Comparison of ENCODE assay signal across 1 mouse cellular context in the genomic region with DNA sequence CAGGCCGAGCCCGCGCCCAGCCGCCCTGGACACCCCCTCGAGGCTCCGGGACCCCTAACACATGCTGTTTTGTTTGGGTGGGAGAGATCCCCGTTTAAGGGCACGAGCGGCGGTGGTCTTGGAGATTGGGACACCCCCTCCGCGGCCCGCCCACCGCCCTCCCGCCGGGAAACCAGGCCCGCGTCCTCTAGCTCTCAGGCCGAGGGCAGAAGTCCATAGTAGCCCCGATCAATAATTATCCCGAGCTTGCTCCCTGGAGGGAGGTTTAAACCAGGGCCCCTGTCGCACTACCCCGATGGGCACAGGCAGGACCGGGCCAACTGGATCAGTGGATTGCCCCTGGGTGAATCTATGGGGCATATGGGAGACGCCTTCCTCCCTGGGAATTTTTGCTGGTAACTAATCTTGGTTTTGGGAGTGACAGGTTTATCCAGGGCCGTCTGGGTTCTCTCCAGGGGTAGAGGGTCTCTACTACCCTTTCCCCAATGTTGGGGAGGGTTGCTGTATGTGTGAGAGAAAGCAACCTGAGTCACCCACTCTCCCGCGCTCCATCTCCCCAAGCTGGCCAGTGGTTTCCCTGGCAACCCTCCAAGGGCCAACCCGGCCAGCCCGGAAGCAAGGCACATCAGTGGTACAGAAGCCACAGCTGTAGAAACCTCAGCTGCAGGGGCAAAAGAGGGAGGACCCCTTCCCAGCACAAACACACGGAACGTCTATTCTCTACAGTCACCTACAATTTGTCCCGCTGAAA.
TF ChIP-seq lines count a peak whose summit lies in the region.

No protein-coding gene starts in this region.

TF ChIP-seq in CH12.LX, 34 proteins besides CTCF, POLR2A, EP300 and RAD21 (continued from another document):
- TF ChIP-seq SIN3A (IDR thresholded peaks at IDR 0.05; ENCODE audit: low read length) (no peak), ZC3H11A (IDR thresholded peaks at IDR 0.05; ENCODE audit: low read depth, low read length) (no peak), KAT2A (IDR thresholded peaks at IDR 0.05; ENCODE audit: insufficient replicate concordance, low read length) (no peak), USF1 (IDR thresholded peaks at IDR 0.05; ENCODE audit: low read depth, low read length) (no peak), ELF1 (IDR thresholded peaks at IDR 0.05; ENCODE audit: low read depth, low read length) (no peak), ZMIZ1 (IDR thresholded peaks at IDR 0.05; ENCODE audit: low read depth, low read length) (no peak), JUND (conservative IDR thresholded peaks at IDR 0.05; ENCODE audit: low read depth, low read length) (no peak), MEF2A (IDR thresholded peaks at IDR 0.05; ENCODE audit: borderline replicate concordance, low read depth, low read length) (no peak), PAX5 (IDR thresholded peaks at IDR 0.05; ENCODE audit: low read length) (no peak), SMC3 (IDR thresholded peaks at IDR 0.05; ENCODE audit: low read depth, low read length) (no peak)
TF ChIP-seq in CH12.LX: peak in this region for 0.
